Mouse (Mus musculus): ENCODE measurements around the gene Sipa1l2. TPM values are rescaled to one million over a fixed set of nuclear protein-coding genes. Genes with fewer than 3 reads are reported as not detected.
A peak's percentile ranks its signal among the peaks of the same experiment; 100 is the strongest.

The Sipa1l2 gene
- polyA plus RNA-seq, 1 experiment from 2014 or later = 12.7 TPM

DNA sequence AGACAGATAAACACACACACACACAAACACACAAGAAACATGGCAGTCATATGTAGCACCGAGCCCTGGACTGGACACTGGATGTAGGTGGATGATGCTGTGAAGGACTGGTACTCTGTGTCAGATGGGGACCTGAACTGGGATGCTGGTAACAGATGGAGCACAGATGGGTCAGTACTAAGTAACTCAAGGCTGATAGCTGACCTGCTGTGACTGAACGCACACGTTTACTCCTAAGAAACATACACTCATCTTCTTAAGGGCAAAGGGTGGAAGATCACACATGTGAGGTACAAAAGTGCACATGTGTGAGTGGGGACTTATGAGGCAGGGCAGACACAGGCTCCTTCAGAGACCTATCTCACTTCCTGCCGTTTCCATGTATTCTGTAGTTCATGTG is 50.7 kb downstream of the Sipa1l2 start:
- H3K27me3 ChIP-seq = no peaks in the 10 kb centered on the region
- H3K4me1 ChIP-seq = peaks cover 12% of the 10 kb centered on the region; the same call in 1 of the 2 replicates
- H3K9me3 ChIP-seq = no peaks in the 10 kb centered on the region
- WGBS = 65% methylated on average over 4 of the region's 4 CpGs
- no peak overlapping the region for H3K27ac ChIP-seq
- no peak overlapping the region for H3K9ac ChIP-seq
- H3K36me3 ChIP-seq = no peaks in the 10 kb centered on the region
- no peak overlapping the region for H3K4me3 ChIP-seq
- H3K4me2 ChIP-seq = no peak overlapping the region
- no peak for ATAC-seq (ENCODE audit: insufficient number of reproducible peaks, low FRiP score, low TSS enrichment, low read depth)

DNA sequence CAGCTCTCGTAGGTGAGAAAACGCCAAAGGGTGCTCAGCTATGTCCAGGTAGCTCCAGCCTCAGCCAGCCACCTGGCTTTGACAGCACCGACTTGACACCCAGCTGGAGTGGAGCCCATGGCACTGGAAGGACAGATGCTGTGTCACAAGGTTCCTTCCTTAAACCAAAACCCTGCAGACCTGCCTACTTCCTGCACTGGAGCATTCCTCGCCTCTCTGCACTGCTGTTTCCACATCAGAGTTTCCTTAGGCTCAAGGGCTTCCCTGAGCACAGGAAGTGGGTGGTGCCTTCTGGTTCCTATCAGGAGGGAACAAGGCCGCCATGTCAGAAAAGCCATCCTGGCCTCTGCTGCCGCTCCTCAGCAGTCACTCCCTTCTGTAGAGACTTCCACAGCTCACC is 51.3 kb downstream of the Sipa1l2 start:
- Histone ChIP-seq H3K36me3 (no peaks in the 10 kb centered on the region), H3K9me3 (no peaks in the 10 kb centered on the region), H3K4me3 (no peak overlapping the region), H3K4me2 (no peak overlapping the region), H3K27ac (no peak overlapping the region), H3K27me3 (no peaks in the 10 kb centered on the region), H3K4me1 (peaks cover 9% of the 10 kb centered on the region; the same call in 1 of the 2 replicates), H3K9ac (no peak overlapping the region)
- ATAC-seq (ENCODE audit: insufficient number of reproducible peaks, low FRiP score, low TSS enrichment, low read depth) = no peak
- WGBS = 72% methylated on average over 6 of the region's 6 CpGs

DNA sequence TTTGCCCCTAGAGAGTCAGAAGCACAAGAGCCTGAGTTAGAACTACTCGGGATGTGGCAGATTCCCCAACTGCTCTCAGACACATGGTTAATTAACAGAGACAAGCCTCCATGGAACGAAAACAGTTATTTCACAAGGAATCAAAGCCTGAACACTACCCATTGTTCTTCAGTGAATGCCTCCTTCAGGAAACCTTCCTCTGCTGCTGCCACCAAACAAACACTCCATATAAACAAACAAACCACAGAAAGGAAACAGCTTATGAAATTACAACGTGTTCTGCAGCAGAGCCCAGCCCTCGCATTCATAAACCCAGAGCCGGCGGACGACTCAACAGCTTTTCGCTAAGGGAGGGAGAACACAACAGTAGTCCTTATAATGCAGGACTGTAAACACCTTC is 52.2 kb downstream of the Sipa1l2 start:
- ATAC-seq (ENCODE audit: insufficient number of reproducible peaks, low FRiP score, low TSS enrichment, low read depth) = no peak
- Histone ChIP-seq H3K36me3 (no peaks in the 10 kb centered on the region), H3K4me1 (0 out of 2 replicates have a peak, but pooled peaks cover 4% of the 10 kb centered on the region), H3K9ac (no peak overlapping the region), H3K4me3 (no peak overlapping the region), H3K27ac (no peak overlapping the region), H3K27me3 (no peaks in the 10 kb centered on the region), H3K4me2 (no peak overlapping the region), H3K9me3 (no peaks in the 10 kb centered on the region)
- 66% methylated on average over 8 of the region's 8 CpGs for WGBS

DNA sequence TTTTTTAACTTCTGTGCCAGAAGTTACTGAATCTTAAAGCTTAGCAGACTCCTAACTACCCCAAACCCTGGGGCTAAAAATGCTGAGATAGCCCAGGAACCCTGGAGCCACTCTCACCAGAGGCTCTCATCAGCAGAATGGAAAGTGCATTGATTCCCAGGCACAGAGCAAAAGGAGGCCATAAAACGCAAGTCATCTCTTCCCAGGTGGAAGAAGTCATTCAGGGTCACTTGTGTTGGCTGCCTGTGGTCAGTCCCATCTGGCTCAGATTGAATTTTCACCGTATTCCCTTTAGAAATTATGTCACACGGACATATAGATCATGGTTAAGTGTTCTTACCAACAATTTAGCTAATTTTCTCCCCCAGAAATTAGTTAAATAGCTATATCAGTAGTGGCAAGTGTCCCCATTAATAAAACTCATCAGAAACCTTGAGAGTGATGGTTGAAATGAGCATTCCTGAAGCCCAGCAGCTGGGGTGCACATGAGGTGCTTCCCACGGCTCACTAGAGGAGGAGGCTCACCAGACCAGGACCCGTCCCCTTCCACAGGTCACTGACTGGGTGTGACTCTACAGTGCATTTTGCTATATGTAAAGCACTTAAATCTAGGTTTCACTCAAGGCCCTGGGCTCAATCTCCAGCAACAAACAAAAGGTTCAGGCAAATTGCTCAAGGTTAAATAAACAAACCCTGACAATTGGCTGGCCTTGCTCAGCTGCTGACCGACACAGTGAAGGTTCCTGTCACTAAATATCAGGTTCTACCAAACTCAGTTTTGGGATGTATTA is 53.3 kb downstream of the Sipa1l2 start:
- no peaks in the 10 kb centered on the region for H3K36me3 ChIP-seq
- no peaks in the 10 kb centered on the region for H3K27me3 ChIP-seq
- no peak overlapping the region for H3K4me2 ChIP-seq
- no peak for ATAC-seq (ENCODE audit: insufficient number of reproducible peaks, low FRiP score, low TSS enrichment, low read depth)
- H3K9ac ChIP-seq = no peak overlapping the region
- no peak overlapping the region for H3K27ac ChIP-seq
- 0 out of 2 replicates have a peak, but pooled peaks cover 4% of the 10 kb centered on the region for H3K4me1 ChIP-seq
- 54% methylated on average over 6 of the region's 6 CpGs for WGBS
- no peaks in the 10 kb centered on the region for H3K9me3 ChIP-seq
- no peak overlapping the region for H3K4me3 ChIP-seq

DNA sequence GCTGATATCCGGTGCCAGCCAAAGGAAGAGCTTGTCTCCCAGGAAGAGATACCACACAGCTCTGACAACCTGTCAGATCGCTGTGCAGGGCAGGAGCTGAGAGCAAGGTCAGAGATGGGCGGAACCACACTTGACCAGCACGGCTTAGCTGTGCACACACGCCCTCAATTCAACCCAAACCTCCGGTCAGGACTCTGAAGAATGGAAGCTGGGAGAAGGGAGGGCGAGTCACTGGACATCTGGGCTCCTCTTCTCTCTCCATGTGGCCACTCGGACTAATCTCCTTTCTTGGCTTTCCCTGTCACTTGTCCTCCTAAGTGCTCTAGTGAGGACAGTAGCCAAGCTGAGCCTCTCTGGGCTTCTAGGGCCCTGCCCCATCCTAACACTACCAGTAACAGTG is 53.9 kb downstream of the Sipa1l2 start:
- Histone ChIP-seq H3K27me3 (no peaks in the 10 kb centered on the region), H3K4me2 (no peak overlapping the region), H3K4me1 (0 out of 2 replicates have a peak, but pooled peaks cover 4% of the 10 kb centered on the region), H3K36me3 (no peaks in the 10 kb centered on the region), H3K9me3 (no peaks in the 10 kb centered on the region), H3K4me3 (no peak overlapping the region), H3K27ac (no peak overlapping the region), H3K9ac (no peak overlapping the region)
- WGBS = 72% methylated on average over 8 of the region's 8 CpGs
- no peak for ATAC-seq (ENCODE audit: insufficient number of reproducible peaks, low FRiP score, low TSS enrichment, low read depth)

DNA sequence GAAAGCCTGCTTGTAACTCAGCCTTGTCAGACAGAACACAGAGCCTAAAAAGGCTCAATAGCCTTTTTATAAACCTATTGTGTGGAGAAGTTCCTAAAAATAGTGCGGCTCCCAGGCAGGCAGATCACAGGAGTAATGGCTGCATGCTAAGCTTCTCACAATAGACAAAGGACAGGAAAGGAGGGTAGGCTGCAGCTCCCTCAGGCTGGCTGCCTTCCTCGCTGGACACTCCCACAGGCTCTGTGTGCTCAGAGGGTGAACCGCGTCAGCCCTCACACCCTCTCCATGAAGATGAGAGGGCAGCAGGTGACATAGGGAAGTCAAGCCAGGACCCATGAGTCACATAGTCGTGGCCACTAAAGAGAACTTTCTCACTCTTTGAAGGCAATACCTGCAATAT is 55.7 kb downstream of the Sipa1l2 start:
- Histone ChIP-seq H3K9ac (no peak overlapping the region), H3K27ac (peak overlapping the region; percentile 28; the same call in 1 of the 2 replicates), H3K36me3 (no peaks in the 10 kb centered on the region), H3K4me2 (no peak overlapping the region), H3K27me3 (no peaks in the 10 kb centered on the region), H3K9me3 (no peaks in the 10 kb centered on the region), H3K4me3 (no peak overlapping the region), H3K4me1 (peaks cover 9% of the 10 kb centered on the region)
- 45% methylated on average over 5 of the region's 5 CpGs for WGBS
- ATAC-seq (ENCODE audit: insufficient number of reproducible peaks, low FRiP score, low TSS enrichment, low read depth) = no peak

DNA sequence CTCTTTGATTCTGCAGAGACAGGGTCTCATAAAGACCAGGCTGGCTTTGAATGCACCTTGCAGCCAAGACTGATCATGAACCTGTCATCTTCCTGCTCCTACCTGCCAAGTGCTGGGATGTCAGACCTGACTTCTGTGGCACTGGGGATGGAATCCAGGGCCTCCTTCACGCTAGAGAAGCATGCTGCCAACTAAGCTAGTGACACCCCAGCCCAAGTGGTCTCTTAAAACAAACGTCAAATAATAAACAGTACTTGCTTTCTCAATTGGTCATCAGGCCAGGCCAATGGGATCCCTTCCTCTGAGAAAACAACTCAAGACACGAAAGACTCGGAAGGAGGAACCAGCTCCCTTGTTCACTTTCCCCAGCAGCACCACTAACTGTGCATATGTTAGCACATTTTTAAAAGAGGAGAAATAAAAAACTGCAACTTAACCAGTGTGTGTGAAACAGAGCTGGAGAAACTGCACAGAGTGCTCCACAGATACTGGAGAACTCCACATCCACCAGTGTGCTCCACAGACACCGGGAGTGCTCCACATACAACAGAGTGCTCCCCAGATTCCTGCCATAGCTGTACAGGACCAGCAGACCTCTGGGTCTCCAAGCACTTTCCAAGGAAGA is 56.3 kb downstream of the Sipa1l2 start:
- Histone ChIP-seq H3K36me3 (no peaks in the 10 kb centered on the region), H3K27ac (peak overlapping the region; percentile 28), H3K27me3 (no peaks in the 10 kb centered on the region), H3K9me3 (no peaks in the 10 kb centered on the region), H3K4me1 (peaks cover 9% of the 10 kb centered on the region), H3K9ac (no peak overlapping the region), H3K4me3 (no peak overlapping the region), H3K4me2 (no peak overlapping the region)
- ATAC-seq (ENCODE audit: insufficient number of reproducible peaks, low FRiP score, low TSS enrichment, low read depth) = no peak
- 62% methylated on average over 5 of the region's 5 CpGs for WGBS

DNA sequence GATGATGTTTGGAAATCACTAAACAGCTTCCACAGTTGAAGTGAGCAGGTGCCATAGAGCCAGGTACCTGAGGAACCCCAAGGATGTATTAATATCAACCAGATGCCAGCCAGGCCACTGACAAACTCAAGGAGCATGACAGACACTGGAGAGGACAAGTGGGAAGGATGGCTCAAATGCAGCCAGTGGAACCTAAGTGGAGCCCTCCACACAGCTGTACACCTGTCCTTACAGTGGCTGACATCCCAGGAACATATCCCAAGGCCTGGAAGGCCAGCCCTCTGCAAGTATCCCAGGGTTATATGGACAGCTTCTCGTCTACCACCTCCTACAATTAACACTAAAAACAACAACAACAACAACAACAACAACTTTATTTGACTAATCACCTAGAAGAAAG is 57.0 kb downstream of the Sipa1l2 start:
- 79% methylated on average over 1 of the region's 1 CpGs for WGBS
- peaks cover 6% of the 10 kb centered on the region for H3K4me1 ChIP-seq

DNA sequence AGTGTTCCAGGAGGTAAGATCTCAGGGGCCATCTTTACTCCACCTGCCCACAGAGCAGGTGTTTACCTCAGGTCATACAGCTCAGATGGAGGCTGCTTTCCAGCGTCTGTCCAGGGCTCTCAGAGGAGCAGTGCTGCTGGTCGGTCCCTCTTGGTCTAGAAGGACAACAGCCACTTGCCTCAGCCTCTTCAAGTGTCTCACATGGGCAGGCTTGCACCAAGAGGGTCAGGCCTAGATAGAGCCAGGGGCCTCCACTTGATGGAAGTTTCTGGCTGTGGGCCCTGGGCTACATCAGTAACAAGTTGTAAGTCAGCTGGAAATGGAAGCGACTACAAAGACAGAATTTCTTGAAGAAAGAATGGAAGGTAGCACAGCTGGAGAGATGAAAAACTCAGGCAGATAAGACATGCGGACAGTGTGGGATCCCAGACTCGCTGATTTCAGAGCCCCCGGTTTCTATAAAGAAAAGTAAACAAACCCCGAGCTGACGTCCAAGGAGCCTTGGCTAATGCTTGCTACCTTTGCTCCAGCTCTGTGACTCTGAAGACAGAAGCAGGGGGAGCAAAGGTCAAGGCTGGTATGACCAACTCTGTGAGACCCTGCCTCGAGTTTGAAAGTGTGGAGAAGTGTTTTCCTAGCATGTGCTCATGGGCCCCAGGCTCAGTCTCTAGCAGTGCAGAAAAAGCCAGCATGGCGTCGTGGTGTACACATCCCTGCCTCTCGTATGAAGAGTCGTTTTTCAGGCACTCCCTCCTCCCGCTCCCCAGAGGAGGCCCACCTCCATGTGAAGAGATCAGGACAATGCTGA is 58.5 kb downstream of the Sipa1l2 start:
- 68% methylated on average over 14 of the region's 14 CpGs for WGBS
- Histone ChIP-seq H3K4me2 (no peak overlapping the region), H3K9me3 (no peaks in the 10 kb centered on the region), H3K4me3 (no peak overlapping the region), H3K27ac (no peak overlapping the region), H3K27me3 (no peaks in the 10 kb centered on the region), H3K36me3 (no peaks in the 10 kb centered on the region), H3K9ac (no peak overlapping the region), H3K4me1 (peaks cover 6% of the 10 kb centered on the region)
- ATAC-seq (ENCODE audit: insufficient number of reproducible peaks, low FRiP score, low TSS enrichment, low read depth) = no peak

More for the DNA sequence above, 57.0 kb downstream of the Sipa1l2 start:
- H3K4me2 ChIP-seq = no peak overlapping the region
- no peak overlapping the region for H3K9ac ChIP-seq
- H3K36me3 ChIP-seq = no peaks in the 10 kb centered on the region
- H3K9me3 ChIP-seq = no peaks in the 10 kb centered on the region
- no peak overlapping the region for H3K27ac ChIP-seq
- H3K27me3 ChIP-seq = no peaks in the 10 kb centered on the region
- ATAC-seq (ENCODE audit: insufficient number of reproducible peaks, low FRiP score, low TSS enrichment, low read depth) = no peak
- no peak overlapping the region for H3K4me3 ChIP-seq

DNA sequence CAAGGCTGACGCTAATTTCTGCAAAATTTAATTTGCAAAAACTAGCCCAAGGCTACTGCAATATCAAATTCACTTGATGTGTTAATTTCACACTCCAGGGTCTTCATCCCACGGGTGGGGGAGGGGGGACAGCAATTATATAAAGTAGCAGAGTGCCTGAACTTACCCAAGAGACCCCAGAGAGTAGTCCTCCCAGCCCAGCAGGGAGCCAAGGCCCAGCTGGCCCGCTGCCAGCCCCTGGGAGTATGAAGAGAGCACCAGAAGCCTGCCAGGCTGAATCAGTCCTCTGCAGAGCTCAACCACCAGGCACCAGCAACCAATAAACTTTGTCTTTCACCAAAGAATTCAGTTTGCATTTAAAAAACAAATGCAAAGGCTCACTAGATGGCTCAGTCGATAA is 59.8 kb downstream of the Sipa1l2 start:
- H3K27me3 ChIP-seq = no peaks in the 10 kb centered on the region
- H3K4me2 ChIP-seq = no peak overlapping the region
- H3K9ac ChIP-seq = no peak overlapping the region
- H3K9me3 ChIP-seq = no peaks in the 10 kb centered on the region
- ATAC-seq (ENCODE audit: insufficient number of reproducible peaks, low FRiP score, low TSS enrichment, low read depth) = no peak
- peaks cover 12% of the 10 kb centered on the region for H3K4me1 ChIP-seq
- 21% methylated on average over 4 of the region's 4 CpGs for WGBS
- H3K4me3 ChIP-seq = no peak overlapping the region
- H3K27ac ChIP-seq = no peak overlapping the region
- no peaks in the 10 kb centered on the region for H3K36me3 ChIP-seq

DNA sequence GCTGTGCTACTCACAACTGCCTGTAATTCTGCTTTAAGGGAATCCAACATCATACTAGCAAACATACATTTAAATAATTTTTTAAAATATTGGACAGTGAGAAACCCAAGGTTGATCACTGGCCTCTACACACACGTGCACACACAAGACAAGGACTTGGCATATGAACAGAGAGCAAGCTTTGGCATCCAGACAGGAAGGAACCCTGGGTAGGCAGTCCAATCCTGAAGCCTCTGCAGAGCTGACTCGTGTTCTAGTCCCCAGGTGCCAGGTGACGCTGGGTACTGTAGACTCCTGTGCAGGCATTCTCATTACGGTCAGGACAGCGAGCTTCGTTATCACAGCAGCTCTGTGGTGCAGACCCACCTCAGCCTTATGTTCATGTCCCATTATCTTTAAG is 60.4 kb downstream of the Sipa1l2 start:
- no peak overlapping the region for H3K9ac ChIP-seq
- 66% methylated on average over 6 of the region's 6 CpGs for WGBS
- no peaks in the 10 kb centered on the region for H3K27me3 ChIP-seq
- ATAC-seq (ENCODE audit: insufficient number of reproducible peaks, low FRiP score, low TSS enrichment, low read depth) = no peak
- H3K9me3 ChIP-seq = no peaks in the 10 kb centered on the region
- no peak overlapping the region for H3K4me3 ChIP-seq
- peaks cover 12% of the 10 kb centered on the region for H3K4me1 ChIP-seq
- no peak overlapping the region for H3K4me2 ChIP-seq
- H3K36me3 ChIP-seq = no peaks in the 10 kb centered on the region
- no peak overlapping the region for H3K27ac ChIP-seq

DNA sequence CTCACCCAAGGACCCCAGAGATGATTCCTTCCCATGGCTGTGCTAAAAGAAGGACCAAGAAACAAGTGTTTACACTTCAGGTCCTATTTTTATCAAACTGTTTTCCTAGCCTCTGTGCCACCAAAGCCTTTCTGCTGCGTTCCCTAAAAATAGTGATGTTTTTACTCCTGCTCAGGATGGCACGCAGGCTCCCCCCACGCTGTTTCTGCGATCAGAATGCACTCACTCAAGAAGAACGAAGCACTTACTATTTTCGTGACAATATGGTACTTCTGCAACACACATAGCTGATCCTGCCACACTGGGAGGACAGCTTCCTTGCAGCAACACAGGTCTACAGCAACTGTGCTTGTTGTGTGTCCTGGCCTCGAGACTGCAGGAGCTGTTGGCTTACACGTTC is 62.3 kb downstream of the Sipa1l2 start:
- no peaks in the 10 kb centered on the region for H3K36me3 ChIP-seq
- ATAC-seq (ENCODE audit: insufficient number of reproducible peaks, low FRiP score, low TSS enrichment, low read depth) = no peak

More for the DNA sequence above, 62.3 kb downstream of the Sipa1l2 start:
- H3K27me3 ChIP-seq = no peaks in the 10 kb centered on the region
- H3K4me3 ChIP-seq = no peak overlapping the region
- WGBS = 82% methylated on average over 8 of the region's 8 CpGs
- H3K4me1 ChIP-seq = peaks cover 12% of the 10 kb centered on the region
- H3K9me3 ChIP-seq = no peaks in the 10 kb centered on the region
- H3K27ac ChIP-seq = no peak overlapping the region
- H3K4me2 ChIP-seq = no peak overlapping the region
- no peak overlapping the region for H3K9ac ChIP-seq

Data from limb, embryonic 15.5 days (tissue).